Mouse (Mus musculus) MEL (cell line): ENCODE data around the gene H2afy.

Experiments
- CHD2 ChIP-seq: IDR thresholded peaks from 2 replicates; pipeline ENCODE4 v1.6.1; 2011; ENCODE audit warnings: low read length, improper control_type of control experiment
- CTCF ChIP-seq, 3 experiments: IDR thresholded peaks in 2 of 3; conservative IDR thresholded peaks in 1 of 3; 2 replicates each; pipeline ENCODE4 v1.5.1; 2011 to 2012; ENCODE audit warnings: low read length in 3 of 3, low read depth in 2 of 3, mild to moderate bottlenecking in 2 of 3, improper control_type of control experiment in 1 of 3, inconsistent platforms in 1 of 3, mixed read lengths in 1 of 3, moderate library complexity in 1 of 3; ENCODE audit not compliant: control insufficient read depth in 1 of 3, insufficient read depth in 1 of 3, poor library complexity in 1 of 3, severe bottlenecking in 1 of 3
- EP300 ChIP-seq, 2 experiments: IDR thresholded peaks; 2 replicates each; pipeline ENCODE4 v1.6.1; 2011; ENCODE audit warnings: improper control_type of control experiment in 2 of 2, low read length in 2 of 2, low read depth in 1 of 2, mild to moderate bottlenecking in 1 of 2
- GATA1 ChIP-seq: IDR thresholded peaks from 2 replicates; pipeline ENCODE4 v1.6.1; 2011; ENCODE audit warnings: low read depth, low read length, improper control_type of control experiment
- MAX ChIP-seq: IDR thresholded peaks from 2 replicates; pipeline ENCODE4 v1.6.1; 2011; ENCODE audit warnings: low read length, improper control_type of control experiment
- MAZ ChIP-seq: IDR thresholded peaks from 2 replicates; pipeline ENCODE4 v1.6.1; 2012; ENCODE audit warnings: low read depth, mild to moderate bottlenecking, inconsistent platforms, low read length, improper control_type of control experiment
- MYC ChIP-seq: IDR thresholded peaks from 2 replicates; pipeline ENCODE4 v1.6.1; 2011; ENCODE audit warnings: low read depth, mild to moderate bottlenecking, low read length, improper control_type of control experiment, moderate library complexity
- POLR2A ChIP-seq, 2 experiments: IDR thresholded peaks; 2 replicates each; pipeline ENCODE4 v1.6.1; 2011 to 2012; ENCODE audit warnings: low read length in 2 of 2, mild to moderate bottlenecking in 2 of 2, control low read depth in 1 of 2, improper control_type of control experiment in 1 of 2, low read depth in 1 of 2, moderate library complexity in 1 of 2; ENCODE audit not compliant: control insufficient read depth in 1 of 2, insufficient read depth in 1 of 2, poor library complexity in 1 of 2
- RCOR1 ChIP-seq: IDR thresholded peaks from 2 replicates; pipeline ENCODE4 v1.6.1; 2012; ENCODE audit warnings: low read depth, mild to moderate bottlenecking, inconsistent platforms, low read length, improper control_type of control experiment
- TBP ChIP-seq: IDR thresholded peaks from 2 replicates; pipeline ENCODE4 v1.8.0; 2011; ENCODE audit warnings: low read depth, low read length, improper control_type of control experiment

GRCm38 (mm10) chr13:56130544-56130943 lies 5.6 kb downstream of the H2afy start:
- TF ChIP-seq MAX (no peak), MYC (no peak), POLR2A (IDR thresholded peaks at IDR 0.05; ENCODE audit: control insufficient read depth in 1 of 2, insufficient read depth in 1 of 2, low read depth in 1 of 2, low read length in 2 of 2, poor library complexity in 1 of 2) (no peak), GATA1 (no peak), CTCF (IDR thresholded peaks at IDR 0.05 in 2 of 3, conservative IDR thresholded peaks at IDR 0.05 in 1 of 3; ENCODE audit: control insufficient read depth in 1 of 3, insufficient read depth in 1 of 3, low read depth in 2 of 3, low read length in 3 of 3, poor library complexity in 1 of 3, severe bottlenecking in 1 of 3) (no peak), RCOR1 (no peak), MAZ (no peak), TBP (no peak), CHD2 (no peak), EP300 (IDR thresholded peaks at IDR 0.05; ENCODE audit: low read depth in 1 of 2, low read length in 2 of 2) (no peak)
